Mouse (Mus musculus): ENCODE data around the gene Nprl2.
"Not testable (repeated sequence)": the region's sequence is repeated elsewhere in the genome, so short reads cannot be mapped to it uniquely, and the experiment has no call there.

Gene Nprl2

DNA sequence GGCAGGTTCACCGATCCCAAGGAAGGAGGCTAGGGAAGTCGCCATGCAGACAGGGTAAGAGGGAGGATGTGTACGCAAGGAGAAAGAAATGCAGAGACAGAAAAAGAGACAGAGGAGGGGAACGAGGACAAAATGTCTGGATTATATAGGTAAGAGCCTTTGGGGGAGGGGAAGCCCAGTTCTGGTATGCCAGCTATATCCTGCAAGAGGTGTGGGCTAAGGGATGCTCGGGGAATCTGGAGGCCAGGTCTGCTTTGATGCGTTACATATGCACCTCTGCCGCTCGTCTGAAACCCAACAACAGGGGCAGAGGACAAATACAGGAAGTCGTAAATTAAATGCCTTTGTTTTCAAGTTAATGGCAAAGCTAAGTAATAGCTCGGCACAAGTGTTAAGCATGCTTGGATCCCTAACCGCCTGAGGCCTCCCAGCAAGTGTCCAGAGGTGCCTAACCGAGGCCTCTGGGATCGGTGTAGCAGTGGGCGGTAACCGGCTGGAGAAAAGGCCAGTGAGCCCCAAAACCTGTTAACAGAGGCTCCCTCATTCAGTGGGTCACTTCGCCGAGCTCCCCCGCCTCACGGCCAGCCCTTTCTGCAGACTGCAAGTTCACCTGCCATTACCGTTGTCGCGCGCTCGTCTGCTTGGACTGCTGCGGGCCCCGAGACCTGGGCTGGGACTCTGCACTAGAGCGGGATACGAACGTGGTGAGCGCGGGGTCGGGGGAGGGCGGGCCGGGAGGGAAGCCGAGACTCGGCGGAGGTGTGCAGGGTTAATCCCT is 11.7 kb downstream of the Nprl2 start:
- peak in 1 of 2 experiments; percentile 49 for DNase-seq (ENCODE audit: low spot score in 2 of 2)

DNA sequence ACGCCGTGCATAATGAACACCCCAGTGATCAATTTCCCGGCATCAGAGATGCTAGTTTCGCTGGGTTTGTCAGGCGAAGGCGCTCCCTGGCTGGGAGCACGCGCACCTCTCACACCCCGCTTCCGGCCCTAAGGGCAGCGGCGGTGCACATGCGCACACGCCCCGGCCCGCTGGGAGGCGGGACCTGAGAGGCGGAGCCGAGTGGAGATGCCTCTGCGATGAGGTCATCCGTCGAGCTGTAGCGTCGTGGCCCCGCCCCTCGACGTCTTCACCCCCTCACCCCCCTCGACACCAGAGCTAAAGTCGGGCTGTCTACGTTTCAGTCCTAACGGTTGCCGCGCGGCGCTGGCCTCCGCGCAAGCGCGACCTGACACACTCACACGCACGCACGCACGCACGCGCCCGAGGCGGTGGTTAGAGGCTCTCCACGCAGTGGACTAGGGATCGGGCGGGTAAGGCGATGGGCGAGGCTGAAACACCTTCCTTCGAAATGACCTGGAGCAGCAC is 12.3 kb downstream of the Nprl2 start:
- peak; percentile 82 to 95 for DNase-seq (ENCODE audit: low spot score in 2 of 2)

DNA sequence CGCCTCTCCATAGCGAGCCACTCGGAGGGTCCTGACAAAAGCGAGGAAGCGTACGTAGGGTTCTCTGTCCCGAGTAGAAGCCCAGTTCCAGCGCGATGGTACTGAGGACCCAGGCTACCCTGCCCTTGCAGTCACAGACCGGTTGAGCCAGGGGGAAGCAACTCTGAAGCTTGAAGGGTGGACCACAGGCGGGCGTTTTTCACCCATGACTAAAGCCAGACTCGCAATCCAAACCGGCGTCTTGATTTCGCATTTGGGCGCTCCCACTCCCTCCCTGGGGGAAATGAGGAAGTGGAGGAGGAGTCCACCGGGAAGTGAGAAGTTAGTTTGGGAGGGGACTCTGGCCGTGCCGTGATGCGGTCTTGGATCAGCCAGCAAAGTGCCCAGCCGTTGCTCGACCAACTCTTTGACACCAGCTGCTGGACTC is 13.0 kb downstream of the Nprl2 start:
- no peak for DNase-seq (ENCODE audit: low spot score in 2 of 2)

DNA sequence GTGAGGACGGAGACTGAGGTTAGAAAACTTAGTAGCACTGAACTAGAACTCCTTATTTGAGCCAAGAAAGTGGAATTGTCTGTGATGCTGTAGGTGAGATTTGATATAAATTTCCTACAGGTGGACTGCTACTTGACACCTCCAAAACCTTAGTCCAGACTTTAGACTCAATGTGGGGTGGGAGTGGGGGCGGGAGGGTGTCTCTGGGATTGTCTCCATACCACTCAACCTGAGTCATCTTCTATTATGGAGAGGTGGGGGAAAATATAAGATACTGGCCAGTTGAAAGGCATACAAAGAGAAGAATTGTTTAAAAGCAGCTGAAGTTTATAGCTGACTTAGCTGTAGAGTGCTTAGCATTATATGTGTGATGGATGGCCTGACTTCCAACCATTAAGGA is 13.7 kb downstream of the Nprl2 start:
- DNase-seq (ENCODE audit: low spot score in 2 of 2), result no peak

DNA sequence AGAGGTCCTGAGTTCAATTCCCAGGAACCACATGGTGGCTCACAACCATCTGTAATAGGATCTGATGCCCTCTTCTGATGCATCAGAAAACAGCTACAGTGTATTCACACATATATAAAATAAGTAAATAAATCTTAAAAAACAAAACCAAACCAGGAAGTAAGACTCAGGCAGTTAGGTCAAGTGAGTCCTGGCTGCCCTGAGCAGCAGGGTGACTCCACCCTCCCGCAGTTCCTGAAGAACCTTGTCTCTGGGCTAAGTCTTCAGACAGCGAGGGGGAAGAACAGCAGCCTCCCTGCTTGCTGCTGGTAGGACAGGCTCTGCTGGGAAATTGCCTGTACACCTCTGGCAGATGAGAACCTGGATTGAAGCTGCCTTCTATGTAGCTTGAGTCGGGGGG is 14.3 kb downstream of the Nprl2 start:
- DNase-seq (ENCODE audit: low spot score in 2 of 2), result no peak

DNA sequence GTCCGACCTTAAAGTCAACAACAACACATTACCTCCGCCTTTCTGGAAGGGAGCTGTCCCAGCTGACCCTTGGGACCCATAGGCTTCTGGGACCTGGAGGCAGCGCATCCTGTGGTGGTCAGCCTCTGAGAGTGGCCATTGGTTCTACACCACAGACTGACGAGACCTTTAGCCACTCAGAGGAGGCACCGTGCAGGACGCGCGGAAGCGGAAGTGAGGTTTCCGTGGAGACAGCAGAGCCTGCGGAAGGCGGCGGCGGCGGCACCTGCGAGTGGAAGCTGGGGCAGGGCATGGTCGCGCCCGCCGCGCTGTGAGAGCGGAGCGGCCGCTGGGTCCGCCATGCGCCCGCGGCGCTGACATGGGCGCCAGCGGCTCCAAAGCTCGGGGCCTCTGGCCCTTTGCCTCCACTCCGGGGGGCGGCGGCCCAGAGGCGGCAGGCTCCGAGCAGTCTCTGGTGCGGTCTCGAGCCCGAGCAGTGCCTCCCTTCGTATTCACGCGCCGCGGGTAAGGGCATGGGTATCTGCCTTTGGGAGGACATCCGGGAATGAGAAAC is 21.1 kb downstream of the Nprl2 start, which contains the start of gene Tusc2:
Gene Tusc2 (plus strand): TSS at position 227 of the 553 bp plus-strand sequence.
- peak; percentile 85 to 90 for DNase-seq (ENCODE audit: low spot score in 2 of 2)

DNA sequence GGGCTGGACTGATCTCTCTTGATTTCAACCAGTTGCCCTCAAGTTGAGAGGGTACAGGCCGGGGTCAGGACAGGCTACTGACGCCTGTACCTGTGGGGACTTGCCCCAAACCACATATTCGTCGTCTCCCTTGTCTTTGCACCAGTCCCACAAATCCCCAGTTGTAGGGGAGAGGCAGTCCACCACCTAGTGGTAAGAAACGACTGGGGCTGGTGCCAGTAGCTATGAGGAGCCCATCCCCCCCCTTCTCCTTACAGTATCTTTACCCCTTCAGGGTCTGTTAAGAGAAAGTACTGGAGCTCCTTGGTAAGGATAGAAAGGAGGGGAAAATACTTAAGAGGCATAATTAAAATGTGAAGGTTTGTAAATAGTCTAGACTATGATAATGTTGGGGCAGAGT is 23.5 kb downstream of the Nprl2 start:
- DNase-seq (ENCODE audit: low spot score in 2 of 2), result not testable (repeated sequence)

DNA sequence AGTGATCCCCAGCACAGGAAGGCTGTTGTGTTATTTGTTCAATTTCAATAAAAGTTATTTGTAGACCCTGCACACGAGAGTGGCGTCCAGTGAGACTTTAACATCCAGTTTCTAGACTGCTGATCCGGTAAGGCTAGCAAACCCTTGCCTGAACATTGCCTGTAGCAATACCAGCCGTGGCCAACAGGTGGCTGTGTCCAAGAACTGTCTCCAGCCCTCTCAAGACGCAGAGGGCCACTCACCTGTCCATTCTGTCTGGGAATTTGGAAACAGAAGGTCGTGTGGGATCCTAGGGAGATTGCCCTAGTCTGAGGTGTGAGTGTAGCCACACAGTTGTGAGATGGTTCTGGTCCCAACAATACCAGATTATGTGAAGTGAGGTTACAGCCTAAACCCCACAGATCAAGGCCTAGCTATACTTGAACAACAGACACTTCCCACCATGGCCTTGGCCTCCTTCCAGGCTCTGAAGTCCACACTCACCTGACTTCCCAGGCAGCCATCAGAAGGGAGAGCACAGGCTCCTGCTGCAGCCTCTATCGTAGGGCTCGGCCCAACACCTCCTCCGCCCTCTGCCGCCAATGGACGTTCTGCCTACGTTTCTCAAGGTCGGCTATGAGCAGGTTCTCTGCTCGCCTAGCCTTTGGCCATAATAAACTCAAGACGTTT is 24.1 kb downstream of the Nprl2 start:
- DNase-seq (ENCODE audit: low spot score in 2 of 2), result peak; percentile 70 to 80

DNA sequence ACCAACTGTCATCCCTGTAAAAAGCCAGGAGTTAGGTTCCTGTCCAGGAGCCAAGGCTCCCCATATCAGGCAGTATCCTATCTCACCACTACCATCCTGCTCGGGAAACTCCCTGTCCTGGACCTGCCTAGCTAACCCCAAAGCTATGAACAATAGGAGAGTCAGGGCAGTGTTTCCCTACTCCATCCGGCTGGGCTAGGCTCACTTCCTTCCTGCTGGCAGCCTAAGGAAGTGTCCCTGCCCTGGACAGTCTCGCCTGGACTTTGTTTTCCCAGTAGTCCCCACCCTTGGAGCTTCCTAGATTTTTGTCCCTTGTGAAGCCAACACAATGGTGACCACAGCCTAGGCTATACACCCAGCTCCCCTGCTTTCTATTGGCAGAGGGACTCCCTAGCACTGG is 24.8 kb downstream of the Nprl2 start:
- DNase-seq (ENCODE audit: low spot score in 2 of 2), result no peak

DNA sequence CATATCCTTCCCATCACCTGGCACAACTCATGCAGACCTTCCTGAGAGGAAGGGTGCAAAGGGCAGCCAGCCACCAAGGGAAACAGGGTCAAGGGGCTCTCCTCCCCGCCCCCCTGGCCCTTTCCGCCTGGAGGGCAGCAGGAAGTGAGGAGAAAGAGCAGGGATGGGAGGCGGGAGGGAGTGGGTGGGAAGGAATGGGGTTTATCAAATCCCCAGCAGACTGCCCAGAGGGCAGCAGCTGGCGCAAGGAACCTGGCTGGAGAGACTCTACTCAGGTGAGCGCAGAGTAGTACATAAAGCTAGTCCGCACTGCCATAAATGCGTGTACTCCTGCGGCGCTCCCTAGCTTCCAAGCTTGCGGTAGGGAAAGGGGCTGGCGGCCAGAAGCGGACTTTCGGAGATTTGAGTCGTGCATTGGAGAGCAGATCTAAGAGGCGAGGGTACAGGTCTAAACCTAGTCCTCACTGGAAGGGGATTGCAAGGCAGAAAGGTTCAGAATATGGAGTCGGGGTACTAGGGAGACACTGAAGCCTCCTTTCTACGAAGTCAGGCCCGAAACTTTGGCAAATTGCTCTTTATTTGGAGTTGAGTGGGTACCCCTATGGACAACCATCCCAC is 25.8 kb downstream of the Nprl2 start, which contains the start of gene Hyal2:
Gene Hyal2 (plus strand): TSS at position 244 of the 618 bp plus-strand sequence.
- no peak for DNase-seq (ENCODE audit: low spot score in 2 of 2)

DNA sequence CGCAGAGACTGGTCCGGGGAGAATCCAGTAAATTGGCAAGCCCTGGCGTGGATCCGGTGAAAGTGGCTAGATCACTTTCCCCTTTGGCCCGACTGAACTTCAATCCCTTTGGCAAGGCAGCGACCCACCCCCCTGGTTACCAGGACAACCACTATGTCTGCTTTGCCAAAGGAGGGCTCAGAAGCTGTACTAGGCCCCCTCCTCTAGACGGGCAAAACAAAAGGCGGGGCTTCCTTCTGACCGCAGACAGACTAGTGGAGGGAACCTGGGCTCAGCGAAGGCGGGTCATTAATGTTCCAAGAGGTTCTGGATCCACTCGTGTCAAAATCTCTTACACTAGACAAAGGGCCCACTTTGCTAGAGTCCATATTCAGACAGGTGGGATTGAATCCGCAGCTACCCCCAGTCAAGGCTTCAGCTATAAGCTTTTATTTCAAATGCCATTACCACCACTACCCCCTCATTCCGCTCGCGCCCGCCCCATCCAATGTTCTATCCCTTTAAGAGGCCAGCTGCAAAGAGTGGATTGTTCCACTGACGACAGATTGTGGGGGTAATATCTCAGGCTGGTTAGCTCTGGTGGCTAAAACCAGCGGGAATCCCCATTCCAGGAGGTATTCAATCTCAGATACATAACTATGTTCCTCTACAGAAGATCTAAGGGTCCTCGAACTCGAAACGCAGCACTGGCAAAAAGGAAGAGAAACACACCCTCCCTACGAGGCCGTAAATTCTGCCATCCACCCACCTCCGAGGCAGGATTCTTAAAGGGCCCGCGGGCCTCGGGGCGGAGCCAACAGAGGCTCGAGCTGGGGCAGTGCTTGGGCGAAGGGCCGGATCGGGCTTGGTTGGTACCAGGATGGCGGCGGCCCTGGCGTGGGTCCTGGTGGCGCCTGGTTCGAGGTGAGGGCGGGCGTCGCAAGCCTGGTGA is 26.6 kb downstream of the Nprl2 start:
- peak; percentile 50 to 82 for DNase-seq (ENCODE audit: low spot score in 2 of 2)

DNA sequence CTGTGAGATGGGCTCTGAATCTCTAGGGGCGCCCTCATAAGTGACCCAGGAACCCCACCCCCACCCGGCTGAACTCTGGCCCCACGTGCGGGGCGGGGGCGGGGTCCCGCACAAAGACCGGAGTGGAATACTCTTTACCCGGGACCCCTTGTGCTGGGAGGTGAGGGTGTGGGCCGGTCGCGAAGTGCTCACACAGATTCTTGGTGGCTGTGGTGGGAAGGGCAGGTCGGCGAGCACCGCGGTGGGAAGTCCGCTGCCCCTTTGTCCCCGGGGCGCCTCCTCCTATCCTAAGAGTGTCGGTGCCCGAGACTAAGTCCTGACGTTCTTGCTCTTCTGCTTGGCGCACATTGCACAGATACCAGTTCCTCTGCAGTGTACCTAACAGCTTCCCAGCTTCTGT is 27.2 kb downstream of the Nprl2 start:
- DNase-seq (ENCODE audit: low spot score in 2 of 2), result no peak

DNA sequence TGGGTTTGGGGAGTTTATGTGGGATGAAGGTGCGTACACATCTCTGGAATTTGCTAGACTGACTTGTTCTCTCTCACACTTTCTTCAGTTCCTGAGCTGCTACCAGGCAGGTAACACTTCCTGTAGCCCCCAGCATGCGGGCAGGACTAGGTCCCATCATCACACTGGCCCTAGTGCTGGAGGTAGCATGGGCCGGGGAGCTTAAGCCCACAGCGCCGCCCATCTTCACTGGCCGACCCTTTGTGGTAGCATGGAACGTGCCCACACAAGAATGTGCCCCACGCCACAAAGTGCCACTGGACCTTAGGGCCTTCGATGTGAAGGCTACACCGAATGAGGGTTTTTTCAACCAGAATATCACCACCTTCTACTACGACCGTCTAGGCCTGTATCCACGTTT is 28.0 kb downstream of the Nprl2 start:
- DNase-seq (ENCODE audit: low spot score in 2 of 2), result no peak

DNA sequence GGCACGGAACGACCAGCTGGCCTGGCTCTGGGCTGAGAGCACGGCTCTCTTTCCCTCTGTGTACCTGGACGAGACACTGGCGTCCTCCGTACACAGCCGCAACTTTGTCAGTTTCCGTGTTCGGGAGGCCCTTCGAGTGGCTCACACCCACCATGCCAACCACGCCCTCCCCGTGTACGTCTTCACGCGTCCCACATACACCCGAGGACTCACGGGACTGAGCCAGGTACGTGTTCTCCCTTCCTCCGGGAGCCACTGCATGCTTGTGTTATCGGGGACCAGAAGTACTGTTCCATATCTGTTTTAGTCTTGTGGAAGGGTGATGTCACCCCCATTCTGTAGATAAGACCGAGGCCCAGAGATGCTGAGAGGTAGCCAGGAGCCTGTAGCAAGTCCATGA is 28.8 kb downstream of the Nprl2 start:
- no peak for DNase-seq (ENCODE audit: low spot score in 2 of 2)

DNA sequence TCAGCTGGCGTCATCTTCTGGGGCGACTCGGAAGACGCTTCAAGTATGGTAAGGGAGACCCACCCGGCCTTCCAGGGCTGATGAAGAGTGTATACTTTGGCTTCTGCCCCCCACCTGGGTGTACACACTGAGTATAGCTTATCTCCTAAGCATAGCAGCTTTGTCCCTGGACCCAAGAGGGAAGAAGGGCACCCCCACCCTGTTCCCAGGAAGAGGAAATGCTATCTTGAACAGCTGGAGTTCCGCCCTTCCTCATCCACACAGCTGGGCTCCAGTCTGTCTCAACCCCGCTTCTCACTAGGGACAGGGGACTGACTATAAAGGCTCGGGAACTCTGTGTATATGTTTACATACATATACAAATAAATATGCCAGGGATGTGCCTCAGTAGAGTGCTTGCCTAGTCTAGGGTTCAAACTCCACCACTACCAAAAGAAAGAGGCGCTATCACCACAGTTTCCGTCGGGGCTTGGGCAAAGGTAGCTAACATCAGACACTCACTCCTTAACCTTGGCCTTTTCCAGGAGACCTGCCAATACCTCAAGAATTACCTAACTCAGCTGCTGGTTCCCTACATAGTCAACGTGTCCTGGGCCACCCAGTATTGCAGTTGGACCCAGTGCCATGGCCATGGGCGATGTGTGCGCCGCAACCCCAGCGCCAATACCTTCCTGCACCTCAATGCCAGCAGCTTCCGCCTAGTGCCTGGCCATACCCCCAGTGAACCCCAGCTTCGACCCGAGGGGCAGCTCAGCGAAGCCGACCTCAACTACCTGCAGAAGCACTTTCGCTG is 29.7 kb downstream of the Nprl2 start:
- DNase-seq (ENCODE audit: low spot score in 2 of 2), result no peak

DNA sequence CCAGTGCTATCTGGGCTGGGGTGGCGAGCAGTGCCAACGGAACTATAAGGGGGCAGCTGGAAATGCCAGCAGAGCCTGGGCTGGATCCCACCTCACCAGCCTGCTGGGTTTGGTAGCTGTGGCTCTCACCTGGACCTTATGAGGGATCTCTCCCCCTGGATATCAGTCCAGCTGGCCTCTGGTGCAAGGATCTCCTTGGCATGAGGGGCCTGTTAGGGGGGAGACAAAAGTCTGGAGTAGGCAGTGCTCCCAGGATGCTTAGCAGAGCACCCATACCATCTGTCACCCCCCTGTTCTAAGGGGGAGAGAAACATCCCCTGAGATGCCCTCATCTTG is 30.3 kb downstream of the Nprl2 start:
- DNase-seq (ENCODE audit: low spot score in 2 of 2), result no peak

DNA sequence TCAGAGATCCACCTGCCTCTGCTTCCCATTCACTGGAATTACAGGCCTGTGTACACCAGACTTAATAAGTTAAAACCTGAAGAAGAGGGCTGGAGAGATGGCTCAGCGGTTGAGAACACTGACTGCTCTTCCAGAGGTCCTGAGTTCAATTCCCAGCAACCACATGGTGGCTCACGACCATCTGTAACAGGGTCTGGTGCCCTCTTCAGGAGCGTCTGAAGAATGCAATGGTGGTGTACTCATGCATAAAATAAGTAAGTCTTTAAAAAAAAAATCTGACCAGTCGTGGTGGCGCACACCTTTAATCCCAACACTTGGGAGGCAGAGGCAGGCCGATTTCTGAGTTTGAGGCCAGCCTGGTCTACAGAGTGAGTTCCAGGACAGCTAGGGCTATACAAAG is 31.7 kb downstream of the Nprl2 start:
- not testable (repeated sequence) for DNase-seq (ENCODE audit: low spot score in 2 of 2)

DNA sequence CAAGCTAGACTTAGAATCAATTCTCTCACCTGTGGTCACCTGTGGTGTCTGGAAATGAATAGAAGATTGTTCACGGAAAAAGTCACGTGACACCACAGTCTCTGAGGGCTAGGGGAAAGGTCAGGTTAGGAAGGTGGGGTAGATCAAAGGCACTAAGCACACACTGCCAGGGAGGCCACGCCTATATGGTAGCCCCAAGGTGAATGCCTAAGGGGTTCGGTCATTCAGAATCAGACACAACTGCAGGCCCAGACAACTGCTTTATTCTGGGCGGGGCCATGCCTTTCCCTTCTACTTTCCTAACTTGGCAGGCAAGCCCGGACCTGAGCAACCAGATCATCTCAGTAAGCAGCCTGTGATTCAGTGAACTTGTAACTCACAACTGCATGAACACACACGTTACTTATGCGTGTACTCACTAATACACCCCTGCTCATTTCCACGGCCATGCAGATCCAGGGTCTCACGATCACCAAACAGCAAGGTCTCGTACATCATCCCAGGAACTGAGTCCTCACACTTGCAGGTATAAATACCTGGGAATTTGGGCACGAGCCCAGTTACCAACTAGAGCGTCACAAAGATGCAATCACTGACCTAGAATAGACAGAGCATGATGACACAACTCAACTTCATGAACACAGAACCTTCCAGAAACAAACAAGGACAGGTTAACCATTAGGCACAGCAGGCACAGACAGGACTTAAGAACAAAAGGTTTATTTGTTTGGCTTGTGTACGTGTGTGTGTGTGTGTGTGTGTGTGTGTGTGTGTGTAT is 33.7 kb downstream of the Nprl2 start:
- DNase-seq (ENCODE audit: low spot score in 2 of 2), result no peak

DNA sequence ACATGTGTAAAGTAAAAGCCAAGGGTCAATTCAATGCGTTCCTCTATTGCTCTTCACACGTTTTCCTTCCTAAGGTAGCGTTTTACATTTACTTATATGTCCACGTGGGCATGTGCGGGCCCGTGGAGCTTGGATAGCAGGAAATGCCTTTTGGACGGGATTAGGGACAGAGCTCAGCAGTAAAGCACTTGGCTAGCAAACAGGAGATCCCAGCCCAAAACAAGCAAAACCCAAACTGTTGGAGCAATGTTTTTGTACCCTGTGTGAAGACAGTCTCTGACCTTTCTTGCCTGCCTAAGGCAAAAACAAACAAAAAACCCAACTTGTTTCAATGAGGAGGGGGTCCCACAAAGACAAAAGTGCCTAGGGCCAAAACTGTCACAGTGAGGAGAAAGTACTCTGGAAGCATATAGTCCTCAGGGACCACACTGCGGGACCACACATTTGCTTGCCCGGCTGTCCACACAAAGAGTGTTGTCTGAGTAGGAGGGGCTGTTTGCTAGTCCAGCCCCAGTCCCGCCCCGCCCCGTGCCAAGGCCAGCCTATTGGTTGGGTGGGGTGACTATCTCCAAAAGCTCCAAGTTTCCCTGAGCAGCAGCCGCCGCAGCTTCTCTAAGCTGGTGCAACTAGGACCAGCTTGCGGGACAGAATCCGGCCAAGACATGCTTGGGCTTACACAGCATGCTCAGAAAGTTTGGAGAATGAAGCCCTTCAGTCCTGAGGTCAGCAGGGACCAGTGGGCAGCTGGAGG is 34.5 kb downstream of the Nprl2 start, which contains the start of gene Hyal1:
Gene Hyal1 (plus strand): TSS at position 571 of the 751 bp plus-strand sequence.
- DNase-seq (ENCODE audit: low spot score in 2 of 2), result peak in 1 of 2 experiments; percentile 70
